Mouse (Mus musculus) frontal cortex, adult (tissue): ENCODE measurements at regions not wholly inside any gene's neighbourhood (a gene's known extent, or its start where the extent isn't known, plus 50 kb on each side); places are given as distances from the start of the nearest gene placed in this dataset.

Source experiments
- ATAC-seq: cut with Nextera tagmentation; 2 replicates; pipeline ENCODE4 v1.9.2; 2017; ENCODE audit warnings: mild to moderate bottlenecking, moderate library complexity, mixed read lengths; ENCODE audit not compliant: low TSS enrichment

GRCm38 (mm10) chr19:36681056-36681455 is 55.4 kb downstream of the Ppp1r3c start:
- peak; percentile 33 for ATAC-seq

DNA sequence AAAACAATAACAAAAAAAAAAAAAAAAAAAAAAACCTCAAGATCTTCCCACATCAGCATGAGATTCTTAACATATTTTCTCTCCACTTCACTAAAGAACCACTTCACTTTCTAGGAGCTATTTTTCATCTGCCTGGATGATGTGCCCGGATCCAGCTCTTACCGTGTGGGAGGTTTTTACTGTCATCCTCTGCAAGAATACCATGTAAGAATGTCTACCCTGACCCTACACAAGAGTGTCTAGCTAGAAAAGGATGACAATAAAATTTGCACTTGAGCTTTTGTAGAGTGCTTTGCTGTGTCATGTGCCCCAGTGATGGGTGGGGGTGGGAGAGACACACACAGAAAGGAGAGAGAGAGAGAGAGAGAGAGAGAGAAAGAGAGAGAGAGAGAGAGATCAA is 56.1 kb downstream of the Ppp1r3c start:
- peak; percentile 83 for ATAC-seq

GRCm38 (mm10) chr19:36679028-36679820 is 57.2 kb downstream of the Ppp1r3c start:
- no peak for ATAC-seq

DNA sequence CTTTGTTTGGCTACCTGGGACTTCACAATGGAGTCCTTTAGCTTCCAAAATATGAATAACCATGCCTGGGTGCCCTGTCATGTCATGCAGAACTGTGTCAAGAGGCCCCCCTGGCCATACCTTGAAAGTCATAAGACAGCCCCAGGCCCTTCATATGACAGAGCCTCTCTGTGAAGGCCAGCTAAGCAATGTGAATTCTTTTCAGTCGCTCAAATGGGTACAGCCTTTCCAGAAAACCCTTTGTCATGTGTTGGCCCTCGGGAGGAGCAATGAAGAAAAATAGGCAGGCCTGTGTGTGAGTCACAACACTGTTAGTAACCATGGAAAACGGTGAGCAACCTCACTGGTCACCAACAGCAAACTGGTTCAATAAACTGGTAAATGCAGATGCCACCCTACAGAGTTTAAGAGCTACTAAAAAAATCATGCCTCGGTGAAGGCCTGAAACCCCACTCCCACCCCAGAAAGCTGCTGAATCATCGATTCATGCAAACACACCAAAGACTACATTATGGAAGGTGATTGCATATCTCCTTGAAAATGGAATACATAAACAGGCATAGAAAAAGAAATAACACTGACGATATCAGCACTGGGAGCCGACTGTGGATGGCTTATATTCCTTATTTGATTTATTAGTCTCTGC is 57.9 kb downstream of the Ppp1r3c start:
- ATAC-seq = no peak

DNA sequence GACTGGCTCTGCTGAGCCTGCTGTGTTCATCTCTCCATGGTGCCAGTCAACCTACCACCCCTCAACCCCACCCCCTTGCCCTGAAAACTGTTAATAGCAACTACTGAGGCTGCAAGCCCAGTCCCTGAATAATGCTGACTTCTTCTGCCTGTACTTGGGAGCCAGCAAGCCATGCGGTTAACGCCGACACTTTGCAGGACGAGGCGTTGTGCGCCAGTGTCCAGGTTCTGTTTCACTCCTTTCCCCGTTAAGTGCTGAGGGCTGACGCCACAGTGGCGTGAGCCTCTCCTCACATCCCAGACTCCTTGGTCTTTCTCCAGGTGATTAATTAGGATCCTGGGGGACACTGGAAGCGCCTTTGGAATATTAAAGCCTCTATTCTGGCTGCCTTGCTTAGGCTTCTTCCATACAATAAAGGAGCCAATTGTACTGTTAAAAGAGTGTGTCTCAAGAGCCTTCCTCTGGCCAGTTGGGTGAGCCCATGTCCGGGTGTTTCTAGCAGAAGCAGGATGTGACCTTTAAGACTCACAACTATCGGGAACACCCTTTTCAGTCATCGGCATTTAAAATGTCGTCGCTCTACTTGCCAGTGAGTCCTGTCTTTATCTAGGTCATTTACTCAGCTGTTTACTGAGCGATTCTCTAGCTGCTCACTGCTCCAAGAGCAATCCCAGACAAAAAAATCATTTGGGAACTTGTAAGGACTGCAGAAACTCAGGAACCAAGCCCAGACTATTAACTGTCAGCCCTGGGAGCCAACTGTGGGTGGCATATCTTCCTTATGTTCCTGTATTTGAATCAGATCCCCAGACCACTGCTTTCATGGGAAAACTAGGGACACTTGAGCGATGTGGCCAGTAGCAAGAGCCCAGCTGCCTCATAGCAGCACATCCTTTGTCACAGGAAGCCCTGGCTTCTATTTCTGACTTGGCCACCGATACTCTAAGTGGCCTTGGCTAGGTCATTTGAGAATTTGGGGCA is 59.1 kb downstream of the Ppp1r3c start:
- peak; percentile 29 for ATAC-seq

DNA sequence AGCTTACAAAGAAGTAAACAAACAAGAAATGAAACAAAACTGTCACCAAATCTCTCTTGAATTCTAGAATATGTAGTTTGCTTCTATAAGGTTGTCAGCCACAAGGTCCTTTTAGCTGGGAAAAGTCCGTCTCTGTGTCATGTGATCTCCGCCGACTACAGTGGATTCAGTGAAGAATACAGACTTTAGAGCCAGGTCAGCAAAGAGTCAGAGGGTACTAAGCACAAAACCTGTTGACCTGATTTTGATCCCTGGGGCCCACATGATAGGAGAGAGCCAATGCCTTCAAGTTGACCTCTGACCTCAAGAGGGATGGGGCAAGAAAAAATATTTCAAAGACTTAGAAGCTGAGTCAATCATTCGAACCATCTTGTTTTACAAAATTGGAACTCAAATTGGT is 61.5 kb downstream of the Ppp1r3c start:
- ATAC-seq = no peak

DNA sequence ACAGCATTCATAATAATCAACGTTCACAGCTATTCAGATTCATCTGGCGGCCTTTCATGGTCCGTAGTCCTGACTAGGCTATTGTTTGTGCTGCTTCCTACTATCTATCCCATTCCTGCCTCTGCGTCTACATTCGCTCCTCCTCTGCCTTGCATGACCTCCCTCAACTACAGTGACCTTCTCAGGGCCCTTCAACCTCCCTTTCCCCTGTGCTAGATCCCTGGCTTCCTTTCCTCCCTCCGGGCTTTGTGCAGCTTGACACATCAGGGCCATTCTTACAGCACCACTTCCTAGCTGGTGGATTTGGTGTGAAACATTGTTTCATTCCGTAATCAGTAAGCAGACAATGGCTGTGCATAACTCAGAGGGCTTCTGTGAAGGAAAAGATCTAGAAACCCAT is 65.6 kb downstream of the Ppp1r3c start:
- no peak for ATAC-seq
